Mouse (Mus musculus): ENCODE data around the gene Pold2. TPM values are rescaled to one million over a fixed set of nuclear protein-coding genes. Genes with fewer than 3 reads are reported as not detected.

Gene Pold2
- polyA plus RNA-seq, 1 experiment from 2014 or later: 122 TPM

DNA sequence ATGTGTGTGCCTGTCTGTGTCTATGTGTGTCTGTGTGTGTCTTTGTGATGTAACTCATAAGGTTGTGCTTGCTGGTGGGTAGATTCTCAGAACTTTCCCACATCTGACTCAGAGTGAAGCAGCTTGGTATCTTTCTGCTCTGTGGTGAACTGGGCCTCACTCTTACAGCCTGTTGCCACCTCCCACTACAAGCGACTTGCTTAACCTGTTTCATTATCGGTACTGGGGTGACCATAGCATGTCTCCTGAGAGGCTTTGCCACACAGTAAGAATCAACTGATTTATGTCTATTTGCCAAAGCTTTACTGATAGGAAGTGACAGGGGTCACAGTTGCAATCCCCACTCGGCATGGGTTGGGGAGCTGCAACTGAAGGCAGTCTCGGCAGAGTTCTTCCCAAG is 30.6 kb upstream of the Pold2 start:
- Histone ChIP-seq H3K4me2 (no peak overlapping the region), H3K4me1 (no peaks in the 10 kb centered on the region), H3K27ac (peak overlapping the region; percentile 67), H3K27me3 (replicated peaks) (no peaks in the 10 kb centered on the region), H3K36me3 (no peaks in the 10 kb centered on the region), H3K4me3 (replicated peaks) (no peak overlapping the region), H3K9ac (no peak overlapping the region), H3K9me3 (no peaks in the 10 kb centered on the region)
- WGBS: 39% methylated on average over 4 of the region's 4 CpGs
- ATAC-seq (ENCODE audit: insufficient read depth, low FRiP score, low read depth): peak; percentile 80

DNA sequence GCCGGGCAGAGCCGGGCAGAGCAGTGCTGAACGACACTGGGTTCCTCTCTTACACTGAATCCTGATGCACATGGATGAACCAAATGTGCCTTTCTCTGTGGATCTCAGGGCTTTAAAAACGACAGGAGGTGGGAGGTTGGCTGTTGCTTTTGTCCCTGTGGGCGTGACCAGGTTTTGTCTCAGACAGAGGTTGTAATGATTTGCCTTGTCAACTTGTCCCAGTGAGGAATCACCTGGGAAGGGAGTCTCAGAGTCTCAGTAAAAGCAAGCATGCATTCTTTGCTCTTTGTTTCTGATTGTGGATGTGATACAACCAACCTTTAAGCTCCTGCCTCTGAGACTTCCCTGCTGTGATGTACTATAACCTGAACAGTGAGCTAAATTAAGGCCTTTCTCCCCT is 29.0 kb upstream of the Pold2 start:
- Histone ChIP-seq H3K4me2 (no peak overlapping the region), H3K9ac (no peak overlapping the region), H3K9me3 (no peaks in the 10 kb centered on the region), H3K27ac (no peak overlapping the region), H3K4me1 (peaks cover 8% of the 10 kb centered on the region), H3K36me3 (no peaks in the 10 kb centered on the region), H3K4me3 (replicated peaks) (no peak overlapping the region), H3K27me3 (replicated peaks) (no peaks in the 10 kb centered on the region)
- no peak for ATAC-seq (ENCODE audit: insufficient read depth, low FRiP score, low read depth)
- WGBS: 58% methylated on average over 5 of the region's 5 CpGs

DNA sequence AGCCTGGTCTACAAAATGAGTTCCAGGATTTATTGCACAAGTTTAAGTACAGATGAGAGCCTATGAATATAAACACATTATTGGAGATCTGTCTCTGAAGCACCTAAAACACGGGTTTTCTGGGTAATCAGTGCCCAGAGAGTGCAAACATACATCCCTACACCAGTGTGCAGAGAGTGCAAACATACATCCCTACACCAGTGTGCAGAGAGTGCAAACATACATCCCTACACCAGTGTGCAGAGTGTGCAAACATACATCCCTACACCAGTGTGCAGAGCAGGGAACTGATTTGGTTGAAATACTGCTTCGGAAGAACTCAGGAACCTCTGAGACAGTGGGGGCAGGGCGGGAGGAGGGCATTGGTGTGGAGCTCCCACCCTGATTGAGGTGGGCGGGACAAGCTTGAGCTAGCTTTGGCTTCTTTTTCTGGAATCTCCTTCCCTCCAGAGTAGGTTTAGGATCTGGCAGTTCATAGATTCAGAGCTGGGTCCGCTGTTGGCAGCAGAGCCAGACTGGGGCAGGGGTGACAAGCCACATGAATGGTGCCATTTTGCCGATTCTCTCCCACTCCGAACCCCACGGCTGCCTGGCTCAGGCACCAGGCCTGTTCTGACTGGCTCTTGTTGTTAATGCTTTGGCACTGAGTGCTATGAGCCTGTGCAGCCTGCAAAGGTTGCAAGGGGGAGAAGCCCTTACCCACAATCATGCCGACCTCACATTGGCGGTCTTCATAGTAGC is 27.9 kb upstream of the Pold2 start:
- no peak overlapping the region for H3K9ac ChIP-seq
- 76% methylated on average over 10 of the region's 10 CpGs for WGBS
- no peak for ATAC-seq (ENCODE audit: insufficient read depth, low FRiP score, low read depth)
- no peaks in the 10 kb centered on the region for H3K9me3 ChIP-seq
- no peak overlapping the region for H3K4me2 ChIP-seq
- H3K4me3 ChIP-seq (replicated peaks): no peak overlapping the region
- H3K4me1 ChIP-seq: peaks cover 17% of the 10 kb centered on the region
- no peaks in the 10 kb centered on the region for H3K27me3 ChIP-seq (replicated peaks)
- H3K27ac ChIP-seq: no peak overlapping the region
- no peaks in the 10 kb centered on the region for H3K36me3 ChIP-seq

DNA sequence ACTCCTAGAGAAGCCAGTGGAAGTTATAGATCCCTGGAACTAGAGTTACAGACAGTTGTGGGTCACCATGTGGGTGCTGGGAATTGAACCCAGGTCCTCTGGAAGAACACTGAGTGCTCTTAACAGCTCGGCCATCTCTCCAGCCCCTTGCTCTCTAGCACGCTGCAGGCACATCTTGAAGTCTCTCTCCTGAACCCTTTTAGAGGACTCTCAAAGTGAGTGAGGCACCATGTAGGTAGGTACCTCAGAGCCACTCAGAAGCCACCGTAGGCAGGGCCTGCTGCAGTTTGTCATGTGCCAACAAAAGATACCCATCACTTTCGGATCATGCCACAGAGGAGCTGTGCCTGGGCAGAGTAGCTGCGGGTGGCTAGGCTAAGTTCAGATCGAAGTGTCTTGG is 26.8 kb upstream of the Pold2 start:
- Histone ChIP-seq H3K27ac (no peak overlapping the region), H3K9ac (no peak overlapping the region), H3K4me2 (no peak overlapping the region), H3K4me1 (peaks cover 19% of the 10 kb centered on the region), H3K36me3 (no peaks in the 10 kb centered on the region), H3K4me3 (replicated peaks) (no peak overlapping the region), H3K27me3 (replicated peaks) (no peaks in the 10 kb centered on the region), H3K9me3 (no peaks in the 10 kb centered on the region)
- 92% methylated on average over 6 of the region's 6 CpGs for WGBS
- ATAC-seq (ENCODE audit: insufficient read depth, low FRiP score, low read depth): no peak

DNA sequence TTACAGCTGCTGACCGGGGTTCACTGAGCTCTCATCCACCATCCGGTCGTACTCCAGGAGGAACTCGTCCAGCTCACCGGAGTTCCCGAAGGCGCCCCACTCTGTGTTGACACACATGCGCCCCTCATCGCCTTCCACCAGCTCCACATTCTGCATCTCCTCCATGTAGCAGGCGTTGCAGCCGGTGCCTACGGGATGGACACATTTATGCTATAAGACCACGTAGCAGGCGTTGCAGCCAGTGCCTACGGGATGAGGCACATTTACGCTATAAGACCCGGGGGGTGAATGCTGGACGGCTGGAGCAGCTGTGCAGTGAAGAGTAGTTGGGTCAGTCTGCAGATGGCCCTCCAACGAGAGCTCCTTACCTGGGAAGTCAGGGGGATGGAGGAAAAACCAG is 26.3 kb upstream of the Pold2 start:
- H3K4me1 ChIP-seq: peaks cover 19% of the 10 kb centered on the region
- H3K36me3 ChIP-seq: no peaks in the 10 kb centered on the region
- 74% methylated on average over 19 of the region's 19 CpGs for WGBS
- H3K9me3 ChIP-seq: no peaks in the 10 kb centered on the region
- ATAC-seq (ENCODE audit: insufficient read depth, low FRiP score, low read depth): no peak
- no peak overlapping the region for H3K9ac ChIP-seq
- no peak overlapping the region for H3K4me2 ChIP-seq
- H3K27ac ChIP-seq: no peak overlapping the region
- H3K4me3 ChIP-seq (replicated peaks): no peak overlapping the region
- no peaks in the 10 kb centered on the region for H3K27me3 ChIP-seq (replicated peaks)

DNA sequence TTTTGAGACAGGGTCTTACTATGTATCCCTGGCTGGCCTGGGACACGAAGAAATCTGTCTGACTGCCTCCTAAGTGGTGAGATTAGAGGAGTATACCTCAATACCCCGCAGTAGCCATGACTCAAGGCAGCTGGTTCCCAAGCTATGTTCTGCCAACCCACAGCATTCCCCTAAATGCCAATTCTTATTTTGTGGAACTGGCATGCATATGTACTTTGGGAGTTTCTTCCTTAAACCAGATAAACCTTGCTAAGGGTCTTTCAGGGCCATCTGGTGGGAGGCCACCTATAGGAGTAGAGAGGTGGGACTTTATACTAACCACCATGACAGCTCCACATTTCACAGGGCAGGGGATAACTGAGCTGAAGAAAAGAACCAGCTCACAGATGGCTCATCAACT is 25.8 kb upstream of the Pold2 start:
- H3K27ac ChIP-seq: no peak overlapping the region
- 72% methylated on average over 2 of the region's 2 CpGs for WGBS
- H3K36me3 ChIP-seq: no peaks in the 10 kb centered on the region
- no peaks in the 10 kb centered on the region for H3K27me3 ChIP-seq (replicated peaks)
- peaks cover 19% of the 10 kb centered on the region for H3K4me1 ChIP-seq
- H3K9ac ChIP-seq: no peak overlapping the region
- no peak overlapping the region for H3K4me2 ChIP-seq
- H3K9me3 ChIP-seq: no peaks in the 10 kb centered on the region
- no peak for ATAC-seq (ENCODE audit: insufficient read depth, low FRiP score, low read depth)
- no peak overlapping the region for H3K4me3 ChIP-seq (replicated peaks)

DNA sequence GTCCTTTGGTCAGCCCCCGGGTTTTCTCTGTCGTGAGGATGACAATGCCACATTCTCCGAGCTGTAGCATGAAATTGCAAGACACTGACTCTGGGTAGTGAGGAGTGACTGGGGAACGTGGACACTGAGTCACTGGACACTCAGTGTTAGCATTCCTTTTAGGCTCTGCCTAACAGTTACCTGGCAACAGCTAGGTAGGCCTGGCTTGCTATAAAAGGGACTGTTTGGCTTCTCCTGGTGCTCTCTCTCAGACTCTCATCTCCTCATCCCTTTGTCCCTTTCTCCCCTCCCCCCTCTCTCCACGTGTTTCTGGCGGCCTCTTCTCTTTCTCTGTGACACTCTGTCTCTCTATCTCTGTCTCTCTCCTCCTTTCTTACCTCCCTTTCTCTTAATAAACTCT is 24.3 kb upstream of the Pold2 start:
- no peak for ATAC-seq (ENCODE audit: insufficient read depth, low FRiP score, low read depth)
- 23% methylated on average over 6 of the region's 6 CpGs for WGBS

DNA sequence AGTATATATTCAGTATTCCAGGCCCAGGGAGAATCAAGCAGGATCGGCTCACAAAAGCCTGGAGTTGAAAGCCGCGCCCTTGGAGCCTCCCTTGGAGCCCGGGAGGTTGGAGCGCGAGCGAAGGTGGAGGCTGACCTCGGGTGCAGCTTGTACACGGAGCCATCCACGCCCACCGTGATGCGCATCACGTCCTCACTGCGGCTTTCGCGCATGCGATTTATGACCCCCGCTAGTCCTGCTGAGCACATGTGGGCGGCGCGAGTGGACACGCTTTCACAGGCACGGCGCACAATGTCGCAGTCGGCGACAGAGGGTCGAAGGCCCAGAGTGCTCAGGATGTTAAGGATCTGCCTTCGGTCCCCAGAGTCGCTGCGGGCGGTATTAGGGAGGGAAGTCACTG is 23.9 kb upstream of the Pold2 start:
- Histone ChIP-seq H3K36me3 (no peaks in the 10 kb centered on the region), H3K27ac (peak overlapping the region; percentile 55; the same call in 1 of the 2 replicates), H3K27me3 (replicated peaks) (no peaks in the 10 kb centered on the region), H3K9me3 (no peaks in the 10 kb centered on the region), H3K4me1 (peaks cover 28% of the 10 kb centered on the region), H3K9ac (peak overlapping the region; percentile 14; the same call in 1 of the 2 replicates), H3K4me2 (peak overlapping the region; percentile 77), H3K4me3 (replicated peaks) (peak overlapping the region; percentile 41)
- peak; percentile 63 for ATAC-seq (ENCODE audit: insufficient read depth, low FRiP score, low read depth)
- 1% methylated on average over 32 of the region's 32 CpGs for WGBS

More for the DNA sequence above, 24.3 kb upstream of the Pold2 start:
- H3K9ac ChIP-seq: no peak overlapping the region
- H3K4me1 ChIP-seq: peaks cover 23% of the 10 kb centered on the region
- H3K27ac ChIP-seq: peak overlapping the region; percentile 55; the same call in 1 of the 2 replicates
- no peaks in the 10 kb centered on the region for H3K27me3 ChIP-seq (replicated peaks)
- no peaks in the 10 kb centered on the region for H3K36me3 ChIP-seq
- H3K9me3 ChIP-seq: no peaks in the 10 kb centered on the region
- H3K4me3 ChIP-seq (replicated peaks): peak overlapping the region; percentile 41
- peak overlapping the region; percentile 77 for H3K4me2 ChIP-seq

DNA sequence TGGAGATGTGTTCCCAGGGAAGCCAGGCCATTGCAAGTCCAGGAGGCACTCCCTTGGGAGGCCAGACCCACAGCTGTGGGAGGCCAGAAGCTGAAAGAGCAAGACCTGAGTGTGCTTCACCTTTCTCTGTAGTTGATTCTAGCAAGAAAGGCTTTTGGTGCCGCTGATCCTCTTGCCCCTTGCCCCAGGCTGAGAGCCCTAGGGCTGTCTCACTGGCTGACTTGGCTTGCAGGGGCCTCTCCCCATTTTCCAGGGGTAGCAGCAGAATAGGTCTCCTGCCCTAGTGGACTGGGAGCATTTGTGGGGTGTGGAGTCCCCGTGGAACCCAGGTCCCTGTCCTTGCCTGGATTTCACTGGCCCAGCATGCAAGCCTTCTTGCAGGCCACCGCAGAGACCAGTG is 23.2 kb upstream of the Pold2 start:
- Histone ChIP-seq H3K27me3 (replicated peaks) (no peaks in the 10 kb centered on the region), H3K36me3 (no peaks in the 10 kb centered on the region), H3K4me1 (peaks cover 30% of the 10 kb centered on the region), H3K4me3 (replicated peaks) (peak overlapping the region; percentile 41), H3K27ac (peak overlapping the region; percentile 55; the same call in 1 of the 2 replicates), H3K4me2 (peak overlapping the region; percentile 77), H3K9ac (no peak overlapping the region), H3K9me3 (no peaks in the 10 kb centered on the region)
- 32% methylated on average over 3 of the region's 3 CpGs for WGBS
- no peak for ATAC-seq (ENCODE audit: insufficient read depth, low FRiP score, low read depth)

DNA sequence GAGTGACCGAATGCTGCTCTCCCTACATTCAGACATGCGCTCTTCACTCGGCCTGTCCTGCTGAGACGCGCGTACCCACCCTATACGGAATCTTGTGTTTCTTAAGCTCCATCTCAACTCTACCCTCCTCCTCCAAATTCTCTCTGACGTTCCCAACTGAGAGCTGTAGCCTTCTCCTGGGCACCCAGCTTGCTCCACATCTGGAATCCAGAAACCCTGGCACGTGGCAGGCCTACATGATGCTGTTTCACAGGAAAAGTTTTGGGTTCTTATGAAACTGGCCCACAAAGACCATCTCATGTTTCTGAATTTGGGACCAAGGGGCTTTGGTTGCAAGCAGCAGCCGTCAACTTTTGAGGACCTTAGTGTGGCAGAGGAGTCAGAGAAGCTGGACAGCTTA is 21.2 kb upstream of the Pold2 start:
- WGBS: 91% methylated on average over 10 of the region's 10 CpGs
- Histone ChIP-seq H3K36me3 (no peaks in the 10 kb centered on the region), H3K4me2 (no peak overlapping the region), H3K4me1 (peaks cover 30% of the 10 kb centered on the region), H3K9me3 (no peaks in the 10 kb centered on the region), H3K4me3 (replicated peaks) (no peak overlapping the region), H3K9ac (no peak overlapping the region), H3K27ac (no peak overlapping the region), H3K27me3 (replicated peaks) (no peaks in the 10 kb centered on the region)
- ATAC-seq (ENCODE audit: insufficient read depth, low FRiP score, low read depth): no peak

DNA sequence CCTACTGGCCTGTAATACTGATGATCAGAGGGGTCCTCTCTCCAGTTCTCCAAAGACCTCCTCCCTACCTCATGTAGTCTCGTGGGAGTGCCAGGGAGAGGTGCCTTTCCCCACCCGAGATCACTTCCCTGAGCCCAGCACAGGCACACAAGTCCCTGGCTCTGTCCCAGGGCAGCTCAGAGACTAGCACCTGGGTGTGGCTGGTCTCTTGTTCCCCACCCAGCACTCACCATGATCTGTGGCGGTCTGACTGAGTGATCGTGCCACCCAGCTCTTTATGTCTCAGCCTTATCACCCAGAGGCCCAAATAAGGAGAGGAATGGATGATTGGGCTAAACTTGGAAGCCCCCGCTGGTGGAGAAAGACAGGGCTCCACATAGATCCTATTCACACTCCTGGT is 20.4 kb upstream of the Pold2 start, which contains the start of gene Myl7:
Gene Myl7, minus strand, starts transcription at position 252 of the 400 bp plus-strand sequence.
- peak; percentile 44; the same call in 1 of the 2 replicates for ATAC-seq (ENCODE audit: insufficient read depth, low FRiP score, low read depth)
- H3K4me2 ChIP-seq: peak within 1 kb of the TSS; percentile 11; the same call in 1 of the 2 replicates
- no peak within 1 kb of the TSS for H3K27ac ChIP-seq
- no peaks in the 10 kb centered on the region for H3K27me3 ChIP-seq (replicated peaks)
- no peaks in the 10 kb centered on the region for H3K36me3 ChIP-seq
- no peak within 1 kb of the TSS for H3K4me3 ChIP-seq (replicated peaks)
- no peaks in the 10 kb centered on the region for H3K9me3 ChIP-seq
- 52% methylated on average over 5 of the region's 5 CpGs for WGBS
- H3K9ac ChIP-seq: no peak within 1 kb of the TSS
- H3K4me1 ChIP-seq: peaks cover 30% of the 10 kb centered on the region

DNA sequence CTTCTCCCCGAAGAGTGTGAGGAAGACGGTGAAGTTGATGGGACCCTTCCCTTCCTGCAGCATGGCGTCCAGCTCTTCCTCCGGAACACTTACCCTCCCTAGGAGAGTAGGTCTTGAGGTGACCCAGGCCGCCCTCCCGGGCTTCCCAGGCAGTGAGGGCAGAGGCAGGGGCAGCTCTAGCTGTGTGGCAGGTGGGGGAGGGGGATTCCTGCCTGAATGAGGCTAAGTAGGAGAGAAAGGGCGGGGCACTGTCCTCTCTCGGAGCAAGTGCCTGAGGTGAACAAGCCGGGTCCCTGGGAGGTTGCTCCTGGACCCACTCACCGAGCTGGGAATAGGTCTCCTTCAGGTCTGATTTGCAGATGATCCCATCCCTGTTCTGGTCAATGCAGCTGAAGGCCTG is 19.7 kb upstream of the Pold2 start:
- Histone ChIP-seq H3K9ac (no peak overlapping the region), H3K27me3 (replicated peaks) (no peaks in the 10 kb centered on the region), H3K27ac (no peak overlapping the region), H3K36me3 (no peaks in the 10 kb centered on the region), H3K4me2 (peak overlapping the region; percentile 11; the same call in 1 of the 2 replicates), H3K4me1 (peaks cover 30% of the 10 kb centered on the region), H3K4me3 (replicated peaks) (no peak overlapping the region), H3K9me3 (no peaks in the 10 kb centered on the region)
- no peak for ATAC-seq (ENCODE audit: insufficient read depth, low FRiP score, low read depth)
- 30% methylated on average over 10 of the region's 10 CpGs for WGBS

Data from stomach, embryonic 15.5 days (tissue).